Mouse (Mus musculus) spleen, adult 2 months (tissue): ENCODE results near the gene Ficd. TPM values are rescaled to one million over a fixed set of nuclear protein-coding genes. Genes with fewer than 3 reads are reported as not detected.

Source experiments
- DNase-seq, 2 experiments: peaks; one replicate each; pipeline versions ENCODE4 v3.0.0 to v3.0.0-alpha.2; 2012 to 2021; ENCODE audit warnings: low spot score in 2 of 2, low read depth in 1 of 2
- H3K27ac ChIP-seq: fragments of 200-500 bp; 2 replicates; pipeline ENCODE4 v1.5.1; 2012; ENCODE audit warnings: low read length, inconsistent platforms; ENCODE audit not compliant: insufficient read depth
- H3K27me3 ChIP-seq: fragments of 200-500 bp; 2 replicates; pipeline ENCODE4 v1.6.1; 2012; ENCODE audit warnings: mild to moderate bottlenecking, moderate library complexity, low read length, inconsistent platforms; ENCODE audit not compliant: control insufficient read depth, insufficient read depth
- H3K36me3 ChIP-seq: fragments of 200-500 bp; 2 replicates; pipeline ENCODE4 v1.6.1; 2012; ENCODE audit warnings: mild to moderate bottlenecking, low read length, inconsistent platforms; ENCODE audit not compliant: control insufficient read depth, insufficient read depth
- H3K4me1 ChIP-seq: fragments of 200-500 bp; 2 replicates; pipeline ENCODE4 v1.6.1; 2011; ENCODE audit warnings: inconsistent platforms; ENCODE audit not compliant: control insufficient read depth, insufficient read depth, insufficient read length
- H3K4me3 ChIP-seq: fragments of 200-500 bp; 2 replicates; pipeline ENCODE4 v1.5.1; 2011; ENCODE audit warnings: mild to moderate bottlenecking, inconsistent platforms; ENCODE audit not compliant: insufficient read depth, insufficient read length; ENCODE audit errors: extremely low read depth
- CTCF ChIP-seq: fragments of 200-500 bp; IDR thresholded peaks from 2 replicates; pipeline ENCODE4 v1.5.1; 2011; ENCODE audit warnings: mild to moderate bottlenecking, inconsistent platforms; ENCODE audit not compliant: insufficient read depth, insufficient read length, insufficient replicate concordance; ENCODE audit errors: extremely low read depth
- POLR2A ChIP-seq: fragments of 200-500 bp; IDR thresholded peaks from 2 replicates; pipeline ENCODE4 v1.6.1; 2011; ENCODE audit warnings: low read depth, low read length, inconsistent platforms
- WGBS: fragments of 180-500 bp; shearing (Covaris S2); methylation state at CpG from one replicate; pipeline ENCODE4 v1.1.7; 2018; 5-methylcytosine and 5-hydroxymethylcytosine counted together
- polyA plus RNA-seq: library from polyadenylated mRNA; depleted of rRNA; stranded (reverse); fragments of >200 nt; gene quantifications from 2 replicates; pipeline ENCODE4 v1.2.3, GENCODE M21; 2012

Gene Ficd
- polyA plus RNA-seq, 1 experiment: 5.0 TPM

- Histone ChIP-seq H3K36me3 (no peaks in the 10 kb centered on the region), H3K27me3 (no peaks in the 10 kb centered on the region), H3K27ac (no peak overlapping the region), H3K4me1 (no peaks in the 10 kb centered on the region), H3K4me3 (no peak overlapping the region)
- 85% methylated on average over 10 of the region's 10 CpGs for WGBS
- no peak for TF ChIP-seq POLR2A
- no peak for TF ChIP-seq CTCF
- DNase-seq: no peak
Observed at GRCm38 (mm10) chr5:113722224-113723013, 13.2 kb upstream of the Ficd start.

- H3K27me3 ChIP-seq: no peaks in the 10 kb centered on the region
- no peak for DNase-seq
- no peak for TF ChIP-seq POLR2A
- TF ChIP-seq CTCF: no peak
- H3K27ac ChIP-seq: no peak overlapping the region
- no peaks in the 10 kb centered on the region for H3K36me3 ChIP-seq
- WGBS: 39% methylated on average over 8 of the region's 8 CpGs
- H3K4me3 ChIP-seq: no peak overlapping the region
- no peaks in the 10 kb centered on the region for H3K4me1 ChIP-seq
Observed at GRCm38 (mm10) chr5:113723567-113724237, 11.9 kb upstream of the Ficd start.

DNA sequence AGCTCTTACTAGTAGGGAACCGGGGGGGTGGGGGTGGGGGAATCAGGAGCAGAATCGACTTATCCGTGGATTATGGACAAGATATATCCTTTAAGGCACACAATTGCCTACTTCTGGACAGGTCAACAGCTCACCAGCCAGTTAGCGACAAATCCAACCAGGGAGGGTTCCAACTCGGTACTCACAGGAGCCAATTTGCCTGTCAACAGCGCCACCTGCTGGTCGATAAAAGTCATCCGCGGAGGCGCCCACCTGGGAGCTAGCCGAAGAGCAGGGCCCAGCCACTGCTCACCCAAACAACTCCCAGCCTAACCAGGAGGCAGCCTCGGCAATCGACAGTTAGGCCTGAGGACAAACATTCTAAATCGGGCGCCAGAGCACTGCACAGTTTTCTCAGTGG is 11.2 kb upstream of the Ficd start, which contains the start of gene 1700069L16Rik:
TSS of gene 1700069L16Rik (minus strand) at position 327 of the 400 bp plus-strand sequence.
- 5% methylated on average over 15 of the region's 15 CpGs for WGBS
- Histone ChIP-seq H3K27ac (no peak within 1 kb of the TSS), H3K27me3 (no peaks in the 10 kb centered on the region), H3K36me3 (no peaks in the 10 kb centered on the region), H3K4me1 (no peaks in the 10 kb centered on the region), H3K4me3 (no peak within 1 kb of the TSS)
- DNase-seq: peak; percentile 33 to 64
- TF ChIP-seq POLR2A (no peak), CTCF (peak; percentile 82; the same call in 1 of the 2 replicates)

GRCm38 (mm10) chr5:113725417-113725816 is 10.2 kb upstream of the Ficd start:
- Histone ChIP-seq H3K36me3 (no peaks in the 10 kb centered on the region), H3K4me1 (no peaks in the 10 kb centered on the region), H3K4me3 (no peak overlapping the region), H3K27me3 (no peaks in the 10 kb centered on the region), H3K27ac (no peak overlapping the region)
- TF ChIP-seq CTCF (no peak), POLR2A (no peak)
- DNase-seq: no peak
- 59% methylated on average over 12 of the region's 12 CpGs for WGBS

DNA sequence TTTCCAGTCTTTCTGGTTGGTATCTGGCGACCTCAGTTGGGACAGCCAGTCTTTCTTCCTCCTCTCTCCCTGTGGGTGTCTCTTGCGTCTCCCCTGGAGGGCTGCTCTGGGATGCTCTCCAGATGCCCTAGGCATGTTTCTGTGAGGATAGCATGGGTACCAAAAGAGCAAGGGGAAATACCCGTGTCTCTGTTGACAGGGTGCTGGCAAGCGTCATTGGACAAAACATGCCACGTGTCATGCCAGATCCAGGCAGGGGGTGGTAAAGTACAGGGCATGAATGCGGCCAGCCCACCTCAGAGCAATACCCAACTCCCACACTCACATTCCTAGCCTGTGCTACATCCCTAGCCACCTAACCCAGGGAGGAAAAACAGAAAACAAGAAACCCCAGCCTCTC is 9.0 kb upstream of the Ficd start:
- no peaks in the 10 kb centered on the region for H3K4me1 ChIP-seq
- 74% methylated on average over 6 of the region's 6 CpGs for WGBS
- no peak for DNase-seq
- no peak overlapping the region for H3K4me3 ChIP-seq
- H3K27ac ChIP-seq: no peak overlapping the region
- TF ChIP-seq CTCF: no peak
- no peak for TF ChIP-seq POLR2A
- H3K36me3 ChIP-seq: no peaks in the 10 kb centered on the region
- H3K27me3 ChIP-seq: no peaks in the 10 kb centered on the region

- no peaks in the 10 kb centered on the region for H3K4me1 ChIP-seq
- TF ChIP-seq POLR2A (no peak), CTCF (no peak)
- no peaks in the 10 kb centered on the region for H3K27me3 ChIP-seq
- no peak overlapping the region for H3K27ac ChIP-seq
- WGBS: 68% methylated on average over 12 of the region's 12 CpGs
- H3K36me3 ChIP-seq: no peaks in the 10 kb centered on the region
- H3K4me3 ChIP-seq: no peak overlapping the region
- DNase-seq: no peak
Observed at GRCm38 (mm10) chr5:113727238-113727637, 8.4 kb upstream of the Ficd start.

GRCm38 (mm10) chr5:113728011-113728410 is 7.6 kb upstream of the Ficd start:
- no peak for DNase-seq
- Histone ChIP-seq H3K27ac (no peak overlapping the region), H3K4me3 (no peak overlapping the region), H3K4me1 (no peaks in the 10 kb centered on the region), H3K27me3 (no peaks in the 10 kb centered on the region), H3K36me3 (no peaks in the 10 kb centered on the region)
- no peak for TF ChIP-seq CTCF
- TF ChIP-seq POLR2A: no peak
- WGBS: 78% methylated on average over 7 of the region's 7 CpGs
